Mouse (Mus musculus) E14TG2a.4 (cell line): ENCODE results near the gene Adgrg3.

ENCODE experiments used
- CTCF ChIP-seq: conservative IDR thresholded peaks from 2 replicates; pipeline ENCODE4 v1.5.1; 2014; ENCODE audit warnings: low read length
- NANOG ChIP-seq: IDR thresholded peaks from 2 replicates; pipeline ENCODE4 v1.6.1; 2014; ENCODE audit warnings: borderline replicate concordance, low read length, mixed read lengths

- no peak for TF ChIP-seq CTCF
- no peak for TF ChIP-seq NANOG
Observed at GRCm38 (mm10) chr8:94987553-94987952, 29.9 kb upstream of the Adgrg3 start.
